Mouse (Mus musculus) bone marrow macrophage, adult 2 months (primary cell): ENCODE results near the gene Tmed3.

Experiments used
- CTCF ChIP-seq: IDR thresholded peaks from 2 replicates; pipeline ENCODE4 v1.5.1; 2012; ENCODE audit warnings: low read depth, mild to moderate bottlenecking, low read length, moderate library complexity
- POLR2A ChIP-seq: IDR thresholded peaks from 2 replicates; pipeline ENCODE4 v1.6.1; 2012; ENCODE audit warnings: mild to moderate bottlenecking, low read depth, low read length, borderline replicate concordance

DNA sequence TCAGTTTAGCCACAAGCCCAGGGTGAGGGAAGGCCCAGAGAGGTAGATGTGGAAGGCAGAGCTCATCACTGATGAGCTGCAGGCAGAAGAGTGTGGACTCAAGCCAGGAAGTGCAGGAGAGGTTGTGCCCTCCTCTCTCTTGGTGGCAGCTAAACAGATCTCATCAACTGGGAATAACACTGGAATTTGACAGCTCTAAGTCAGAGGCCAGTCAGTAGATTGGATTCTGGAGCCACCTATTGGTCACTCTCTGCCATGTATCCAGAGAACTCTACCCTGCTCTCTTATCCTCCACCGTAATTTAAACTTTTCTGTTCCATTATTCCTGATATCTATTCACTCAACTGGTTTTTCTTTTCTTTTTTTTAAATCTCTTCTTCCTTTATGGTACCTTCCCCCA lies 25.9 kb downstream of the Tmed3 start:
- TF ChIP-seq CTCF (no peak), POLR2A (no peak)
